Mouse (Mus musculus) limb, embryonic 14.5 days (tissue): Measurements from ENCODE around the gene Sesn3. TPM values are rescaled to one million over a fixed set of nuclear protein-coding genes. Genes with fewer than 3 reads are reported as not detected.

ENCODE experiments used
- ATAC-seq: fragments of 200-750 bp; cut with Nextera tagmentation; 2 replicates; pipeline ENCODE4 v1.8.0; 2017; ENCODE audit warnings: low read depth, moderate number of reproducible peaks, moderate TSS enrichment; ENCODE audit not compliant: low FRiP score
- DNase-seq: peaks from one replicate; pipeline ENCODE4 v3.0.0-alpha.2; 2015; ENCODE audit warnings: low spot score
- H3K27ac ChIP-seq: fragments of 300-500 bp; sonication (generic); replicated peaks from 2 replicates; pipeline ENCODE4 v1.5.1; 2014; ENCODE audit warnings: low read depth, mild to moderate bottlenecking, low read length, moderate library complexity, mixed read lengths
- H3K27me3 ChIP-seq: fragments of 300-500 bp; sonication (generic); 2 replicates; pipeline ENCODE4 v1.6.1; 2014; ENCODE audit warnings: low read length, mixed read lengths; ENCODE audit not compliant: control insufficient read depth, insufficient read depth
- H3K36me3 ChIP-seq: fragments of 300-500 bp; sonication (generic); 2 replicates; pipeline ENCODE4 v1.6.1; 2014; ENCODE audit warnings: mild to moderate bottlenecking, low read length, moderate library complexity, mixed read lengths; ENCODE audit not compliant: control insufficient read depth, insufficient read depth
- H3K4me1 ChIP-seq: fragments of 300-500 bp; sonication (generic); 2 replicates; pipeline ENCODE4 v1.6.1; 2014; ENCODE audit warnings: antibody characterized with exemption, low read length, mixed read lengths; ENCODE audit not compliant: control insufficient read depth, insufficient read depth
- H3K4me2 ChIP-seq: fragments of 300-500 bp; sonication (generic); replicated peaks from 2 replicates; pipeline ENCODE4 v1.6.1; 2014; ENCODE audit warnings: low read depth, mild to moderate bottlenecking, low read length, moderate library complexity; ENCODE audit not compliant: severe bottlenecking
- H3K4me3 ChIP-seq: fragments of 300-500 bp; sonication (generic); replicated peaks from 2 replicates; pipeline ENCODE4 v1.5.1; 2014; ENCODE audit warnings: low read length
- H3K9ac ChIP-seq: fragments of 300-500 bp; sonication (generic); 2 replicates; pipeline ENCODE4 v1.6.1; 2014; ENCODE audit warnings: mild to moderate bottlenecking, low read depth, low read length, moderate library complexity; ENCODE audit not compliant: severe bottlenecking
- H3K9me3 ChIP-seq: fragments of 300-500 bp; sonication (generic); 2 replicates; pipeline ENCODE4 v1.6.1; 2016; ENCODE audit warnings: low read length; ENCODE audit not compliant: control insufficient read depth
- POLR2A ChIP-seq: fragments of 200-500 bp; IDR thresholded peaks from 2 replicates; pipeline ENCODE4 v1.8.0; 2012; ENCODE audit warnings: inconsistent platforms, mild to moderate bottlenecking, moderate library complexity, borderline replicate concordance; ENCODE audit not compliant: insufficient read depth, insufficient read length; ENCODE audit errors: extremely low read depth
- WGBS: fragments of 180-500 bp; shearing (Covaris S2); extraction: QIAGEN DNeasy Blood & Tissue Kit; methylation state at CpG from one replicate; pipeline ENCODE4 v1.1.7; 2014; 5-methylcytosine and 5-hydroxymethylcytosine counted together
- polyA plus RNA-seq, 2 experiments: library from polyadenylated mRNA; depleted of rRNA in 1 of 2; stranded (reverse) in 1 of 2; unstranded in 1 of 2; fragments of >200 nt; fragmentation: Nextera tagmentation in 1 of 2; extraction: Ambion mirVana in 1 of 2; gene quantifications; 2 replicates each; pipeline versions ENCODE4 v1.2.1 to v1.2.3; 2012 to 2014

The Sesn3 gene
- polyA plus RNA-seq, 2 experiments = 21.1 to 25.3 TPM

DNA sequence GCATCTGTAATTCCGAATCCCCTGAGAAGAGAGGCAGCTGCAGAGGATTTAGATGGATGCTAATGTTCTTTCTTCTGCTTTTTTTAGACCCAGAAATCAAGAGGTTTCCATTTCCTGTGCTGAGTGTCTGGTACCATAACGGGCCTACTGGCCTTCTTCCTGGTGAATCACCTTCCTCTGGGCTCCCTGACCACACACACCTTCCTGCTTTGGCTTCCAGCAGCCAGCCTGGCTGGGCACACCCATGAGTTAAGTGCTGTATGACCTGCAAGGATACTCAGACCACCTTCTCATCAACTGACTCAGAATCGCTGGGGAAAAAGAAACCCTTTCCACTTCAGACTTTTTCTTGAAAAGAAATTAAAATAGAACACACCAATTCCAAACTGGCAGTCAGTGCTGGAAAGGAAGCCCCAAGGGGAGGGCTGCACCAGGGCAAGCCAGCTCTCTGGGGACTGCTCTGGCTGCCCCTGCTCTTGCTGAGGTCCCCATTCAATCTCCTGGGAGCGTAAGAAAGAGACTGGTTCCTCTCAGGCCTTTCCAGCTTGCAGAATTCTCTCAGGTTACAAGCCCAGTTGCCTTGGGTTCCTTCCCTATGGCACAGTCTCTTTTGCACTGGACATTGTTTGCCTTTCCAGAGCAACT, 90.7 kb downstream of the Sesn3 start:
- WGBS = 61% methylated on average over 4 of the region's 4 CpGs
- Histone ChIP-seq H3K27ac (no peak overlapping the region), H3K27me3 (no peaks in the 10 kb centered on the region), H3K4me1 (no peaks in the 10 kb centered on the region), H3K9ac (no peak overlapping the region), H3K36me3 (no peaks in the 10 kb centered on the region), H3K4me2 (no peak overlapping the region), H3K9me3 (no peaks in the 10 kb centered on the region), H3K4me3 (no peak overlapping the region)
- TF ChIP-seq POLR2A = no peak
- DNase-seq (no peak), ATAC-seq (no peak)

GRCm38 (mm10) chr9:14367850-14368249, 93.0 kb downstream of the Sesn3 start:
- 97% methylated on average over 4 of the region's 4 CpGs for WGBS
- H3K4me1 ChIP-seq = no peaks in the 10 kb centered on the region
- H3K27me3 ChIP-seq = no peaks in the 10 kb centered on the region
- H3K36me3 ChIP-seq = no peaks in the 10 kb centered on the region
- no peak for TF ChIP-seq POLR2A
- H3K4me3 ChIP-seq = no peak overlapping the region
- no peaks in the 10 kb centered on the region for H3K9me3 ChIP-seq
- no peak for ATAC-seq
- H3K9ac ChIP-seq = no peak overlapping the region
- DNase-seq = no peak
- no peak overlapping the region for H3K27ac ChIP-seq
- H3K4me2 ChIP-seq = no peak overlapping the region

DNA sequence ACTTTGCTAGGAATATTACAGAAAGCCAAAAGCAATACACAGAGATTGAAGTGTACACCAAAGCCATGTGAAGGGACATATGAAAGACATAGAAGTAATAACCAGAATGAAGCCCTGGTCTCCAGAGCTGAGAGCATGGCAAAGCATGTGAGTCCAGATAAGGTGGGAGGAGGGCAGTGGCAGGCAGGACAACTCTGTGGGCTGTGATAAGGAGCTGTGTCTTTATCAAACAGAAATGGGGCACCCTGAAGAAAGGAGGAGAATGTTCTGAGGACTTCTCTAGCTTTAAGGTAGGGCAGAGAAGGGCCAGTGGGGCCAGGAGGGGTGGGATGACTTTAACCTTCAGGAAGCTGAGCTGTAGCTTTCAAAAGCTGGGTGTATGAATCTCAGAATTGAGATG, 94.4 kb downstream of the Sesn3 start:
- ATAC-seq = no peak
- Histone ChIP-seq H3K27ac (no peak overlapping the region), H3K27me3 (no peaks in the 10 kb centered on the region), H3K4me2 (no peak overlapping the region), H3K4me3 (no peak overlapping the region), H3K36me3 (no peaks in the 10 kb centered on the region), H3K9ac (no peak overlapping the region), H3K4me1 (no peaks in the 10 kb centered on the region), H3K9me3 (no peaks in the 10 kb centered on the region)
- DNase-seq = no peak
- TF ChIP-seq POLR2A = no peak

DNA sequence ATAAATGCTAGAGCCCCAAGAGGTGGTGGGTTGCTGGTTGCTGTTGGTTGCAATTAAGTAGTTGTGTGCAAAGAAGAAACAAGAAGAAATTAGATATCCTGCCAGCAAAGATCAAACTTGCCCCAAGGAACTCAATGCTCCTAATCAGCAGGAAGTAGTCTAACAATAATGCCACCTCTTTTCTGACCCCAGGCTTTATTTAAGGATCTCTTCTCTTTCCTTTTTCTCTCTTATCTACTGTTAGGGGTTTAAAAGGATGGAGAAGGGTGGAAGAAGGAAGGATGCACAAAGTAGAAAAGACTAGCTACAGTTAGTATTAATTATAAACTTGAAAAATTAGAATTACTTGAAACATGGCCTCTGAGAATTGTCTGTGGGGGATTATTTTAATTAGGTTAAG, 97.6 kb downstream of the Sesn3 start:
- H3K36me3 ChIP-seq = no peaks in the 10 kb centered on the region
- DNase-seq (no peak), ATAC-seq (no peak)
- H3K27ac ChIP-seq = no peak overlapping the region
- H3K4me2 ChIP-seq = no peak overlapping the region
- H3K9me3 ChIP-seq = no peaks in the 10 kb centered on the region
- no peak for TF ChIP-seq POLR2A
- no peak overlapping the region for H3K4me3 ChIP-seq
- H3K4me1 ChIP-seq = no peaks in the 10 kb centered on the region
- H3K27me3 ChIP-seq = no peaks in the 10 kb centered on the region
- H3K9ac ChIP-seq = no peak overlapping the region

DNA sequence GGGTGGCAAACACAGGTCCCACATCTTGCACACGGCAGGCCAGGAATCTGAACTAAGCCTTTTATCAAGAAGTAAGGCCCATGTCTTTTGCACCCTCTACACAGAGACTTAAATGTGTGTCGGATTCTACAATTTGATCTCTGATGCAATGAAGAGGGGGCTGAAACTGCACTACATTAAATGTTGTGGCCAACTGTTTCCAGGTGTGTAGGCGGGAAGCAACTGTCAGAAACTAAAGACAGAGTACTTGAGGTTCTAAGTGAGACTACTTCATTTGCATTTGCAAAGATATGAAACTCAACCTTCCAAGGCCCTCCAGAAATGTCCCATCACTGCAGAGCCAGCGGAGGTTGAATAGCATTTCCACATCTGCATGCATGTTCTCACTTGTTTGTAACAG, 101.3 kb downstream of the Sesn3 start:
- Histone ChIP-seq H3K36me3 (no peaks in the 10 kb centered on the region), H3K9ac (no peak overlapping the region), H3K9me3 (no peaks in the 10 kb centered on the region), H3K4me2 (no peak overlapping the region), H3K4me1 (peaks cover 5% of the 10 kb centered on the region; the same call in 1 of the 2 replicates), H3K27ac (no peak overlapping the region), H3K4me3 (no peak overlapping the region), H3K27me3 (no peaks in the 10 kb centered on the region)
- no peak for TF ChIP-seq POLR2A
- WGBS = 84% methylated on average over 4 of the region's 4 CpGs
- ATAC-seq (no peak), DNase-seq (no peak)

- TF ChIP-seq POLR2A = no peak
- Histone ChIP-seq H3K4me3 (no peak overlapping the region), H3K27ac (no peak overlapping the region), H3K9me3 (no peaks in the 10 kb centered on the region), H3K4me2 (no peak overlapping the region), H3K27me3 (no peaks in the 10 kb centered on the region), H3K4me1 (peaks cover 5% of the 10 kb centered on the region; the same call in 1 of the 2 replicates), H3K36me3 (no peaks in the 10 kb centered on the region), H3K9ac (no peak overlapping the region)
- DNase-seq (no peak), ATAC-seq (no peak)
- 94% methylated on average over 2 of the region's 2 CpGs for WGBS
Measured at GRCm38 (mm10) chr9:14378151-14378550, 103.3 kb downstream of the Sesn3 start.
